Mouse (Mus musculus) C2C12 (cell line): ENCODE data around the gene Cd8b1.

Experiments
- CEBPB ChIP-seq: IDR thresholded peaks from one replicate; pipeline ENCODE4 v1.6.1; 2011; ENCODE audit warnings: low read depth, mild to moderate bottlenecking, control low read depth, moderate library complexity
- CTCF ChIP-seq: IDR thresholded peaks from one replicate; pipeline ENCODE4 v1.5.1; 2011; ENCODE audit not compliant: control insufficient read depth, insufficient read depth, insufficient read length
- FOSL1 ChIP-seq: IDR thresholded peaks from one replicate; pipeline ENCODE4 v1.8.0; 2011; ENCODE audit warnings: mild to moderate bottlenecking, low read length; ENCODE audit not compliant: poor library complexity, insufficient read depth, severe bottlenecking
- MAX ChIP-seq: IDR thresholded peaks from one replicate; pipeline ENCODE4 v1.6.1; 2011; ENCODE audit warnings: mild to moderate bottlenecking, control low read depth
- MYOD1 ChIP-seq: IDR thresholded peaks from one replicate; pipeline ENCODE4 v1.6.1; 2011; ENCODE audit warnings: low read depth; ENCODE audit not compliant: control insufficient read depth, insufficient read length
- MYOG ChIP-seq: IDR thresholded peaks from one replicate; pipeline ENCODE4 v1.6.1; 2011; ENCODE audit not compliant: control insufficient read depth, insufficient read length; ENCODE audit errors: extremely low read depth
- USF1 ChIP-seq: IDR thresholded peaks from one replicate; pipeline ENCODE4 v1.6.1; 2011; ENCODE audit warnings: low read depth, mild to moderate bottlenecking, control low read depth, moderate library complexity

DNA sequence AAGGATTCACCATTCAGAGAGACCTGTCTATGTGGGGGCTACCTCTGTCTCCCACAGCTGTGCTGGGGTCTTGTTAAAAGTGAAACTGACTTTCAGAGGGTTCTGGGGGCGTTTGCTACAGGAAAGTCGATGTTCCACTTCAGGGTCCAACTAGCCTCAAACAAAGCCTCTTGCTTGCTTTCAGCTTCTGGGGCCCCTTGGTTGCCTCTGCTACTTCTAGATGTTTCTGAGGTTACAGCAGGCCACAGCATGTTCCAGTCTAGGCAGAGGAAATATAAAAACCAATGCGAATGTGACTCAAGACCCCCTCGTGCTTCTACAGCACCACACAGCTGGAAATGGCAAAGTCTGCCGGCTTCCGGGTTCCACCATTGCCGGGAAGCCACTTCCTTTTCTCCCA is 34.9 kb downstream of the Cd8b1 start:
- no peak for TF ChIP-seq MYOG
- no peak for TF ChIP-seq CTCF
- no peak for TF ChIP-seq MAX
- TF ChIP-seq USF1, result no peak
- no peak for TF ChIP-seq FOSL1
- no peak for TF ChIP-seq MYOD1
- no peak for TF ChIP-seq CEBPB
